8 mouse cellular contexts compared by ENCODE assay signal in the genomic region with DNA sequence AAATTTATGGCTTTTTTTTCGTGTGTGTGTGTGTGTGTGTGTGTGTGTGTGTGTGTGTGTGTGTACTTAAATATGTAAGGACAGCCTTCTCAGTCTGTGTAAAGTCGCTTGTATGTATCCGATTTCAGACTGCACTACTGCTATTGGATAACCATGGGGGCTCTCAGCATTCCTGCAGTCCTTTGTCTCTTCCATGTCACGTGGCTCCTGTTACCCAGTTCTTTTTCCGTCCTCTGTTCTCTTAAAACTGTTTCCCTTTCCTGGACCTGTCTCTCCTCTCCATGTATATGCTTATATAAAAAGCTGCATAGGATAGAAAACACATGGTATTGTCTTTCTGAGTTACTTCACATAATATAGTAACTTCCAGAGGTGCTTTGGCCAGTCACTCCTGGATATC. TPM values are rescaled to one million over a fixed set of nuclear protein-coding genes. Genes with fewer than 3 reads are reported as not detected.
A peak's percentile ranks its signal among the peaks of the same experiment; 100 is the strongest.
DNase-seq lines count a peak whose midpoint lies in the region; ATAC-seq lines count a peak whose summit lies in the region.

No protein-coding gene starts in this region.

- H3K36me3 ChIP-seq in heart, embryonic 13.5 days: peaks cover 3% of the 10 kb centered on the region; the same call in 1 of the 2 replicates
- H3K36me3 ChIP-seq in hindbrain, embryonic 15.5 days: no peaks in the 10 kb centered on the region
- no peaks in the 10 kb centered on the region for H3K36me3 ChIP-seq in midbrain, embryonic 16.5 days (ENCODE audit: control insufficient read depth, insufficient read depth, low read length)

- H3K4me3 ChIP-seq in heart, embryonic 13.5 days: no peak overlapping the region
- H3K4me3 ChIP-seq in hindbrain, embryonic 15.5 days: no peak overlapping the region
- no peak overlapping the region for H3K4me3 ChIP-seq in midbrain, embryonic 16.5 days (ENCODE audit: low read depth, low read length)

- H3K9ac ChIP-seq in heart, embryonic 13.5 days: peak overlapping the region; percentile 47; the same call in 1 of the 2 replicates
- no peak overlapping the region for H3K9ac ChIP-seq in hindbrain, embryonic 15.5 days
- no peak overlapping the region for H3K9ac ChIP-seq in midbrain, embryonic 16.5 days (ENCODE audit: low read depth, low read length)

- 13% methylated on average over 5 of the region's 5 CpGs for WGBS in heart, embryonic 13.5 days
- WGBS in hindbrain, embryonic 15.5 days: 13% methylated on average over 5 of the region's 5 CpGs
- WGBS in midbrain, embryonic 16.5 days: 22% methylated on average over 5 of the region's 5 CpGs

- H3K4me2 ChIP-seq in heart, embryonic 13.5 days: peak overlapping the region; percentile 57
- peak overlapping the region; percentile 51 for H3K4me2 ChIP-seq in hindbrain, embryonic 15.5 days
- H3K4me2 ChIP-seq in midbrain, embryonic 16.5 days (ENCODE audit: low read length): peak overlapping the region; percentile 44; the same call in 1 of the 2 replicates

- peak overlapping the region; percentile 94 for H3K27ac ChIP-seq in heart, embryonic 13.5 days (replicated peaks)
- H3K27ac ChIP-seq in hindbrain, embryonic 15.5 days (replicated peaks): peak overlapping the region; percentile 87
- peak overlapping the region; percentile 87 for H3K27ac ChIP-seq in midbrain, embryonic 16.5 days (ENCODE audit: low read length)

- no peak for DNase-seq in heart, adult 8-10 months (ENCODE audit: low spot score)
- DNase-seq in embryo, embryonic 10.5 days (ENCODE audit: low spot score): peak; percentile 76
- DNase-seq in Muller cell, postnatal 12 days (ENCODE audit: inconsistent ontology term): no peak
- no peak for DNase-seq in adrenal gland, postnatal 25 days
- no peak for DNase-seq in testis, postnatal 10 days (ENCODE audit: low spot score)

- no peaks in the 10 kb centered on the region for H3K9me3 ChIP-seq in heart, embryonic 13.5 days
- no peaks in the 10 kb centered on the region for H3K9me3 ChIP-seq in hindbrain, embryonic 15.5 days
- no peaks in the 10 kb centered on the region for H3K9me3 ChIP-seq in midbrain, embryonic 16.5 days (replicated peaks; ENCODE audit: control insufficient read depth, low read length, poor library complexity, severe bottlenecking)

- no peak for ATAC-seq in heart, embryonic 13.5 days (ENCODE audit: extremely low read depth, insufficient number of reproducible peaks, low FRiP score, low TSS enrichment)
- no peak for ATAC-seq in hindbrain, embryonic 15.5 days (ENCODE audit: low FRiP score, low read depth)
- no peak for ATAC-seq in midbrain, embryonic 16.5 days

- no peaks in the 10 kb centered on the region for H3K27me3 ChIP-seq in heart, embryonic 13.5 days (replicated peaks)
- no peaks in the 10 kb centered on the region for H3K27me3 ChIP-seq in hindbrain, embryonic 15.5 days
- H3K27me3 ChIP-seq in midbrain, embryonic 16.5 days (ENCODE audit: control insufficient read depth, insufficient read depth, low read depth, low read length): no peaks in the 10 kb centered on the region

- H3K4me1 ChIP-seq in heart, embryonic 13.5 days: peaks cover 17% of the 10 kb centered on the region
- H3K4me1 ChIP-seq in hindbrain, embryonic 15.5 days (replicated peaks): peaks cover 22% of the 10 kb centered on the region
- peaks cover 15% of the 10 kb centered on the region for H3K4me1 ChIP-seq in midbrain, embryonic 16.5 days (ENCODE audit: control insufficient read depth, insufficient read depth, low read length)

RNA-seq across cellular contexts. Expression of a gene that starts 1.2 kb away (rescaled TPM):
- polyA plus RNA-seq in heart, embryonic 13.5 days (2015; fragmentation: Nextera tagmentation; extraction: Ambion mirVana): 660 and 731 TPM in 2 replicates
- total RNA-seq in heart, adult 8-10 months (2022): 100 to 1,000 TPM; 423 to 432 (median 428) TPM
- polyA plus RNA-seq in hindbrain, embryonic 15.5 days (2015; fragmentation: Nextera tagmentation; extraction: Ambion mirVana): 269 and 275 TPM in 2 replicates
- 252 and 278 TPM in 2 replicates for polyA plus RNA-seq in midbrain, embryonic 16.5 days (2015; fragmentation: Nextera tagmentation; extraction: Ambion mirVana)
- total RNA-seq in adrenal gland, postnatal 25 days (2021): 218 and 234 TPM in 2 replicates

RNA-seq across cellular contexts. Expression of a gene that starts 35.3 kb away (rescaled TPM):
- polyA plus RNA-seq in heart, embryonic 13.5 days (2015; fragmentation: Nextera tagmentation; extraction: Ambion mirVana): 18.1 and 19.7 TPM in 2 replicates
- 10 to 100 TPM in 2 of 4 experiments, 1 to 10 TPM in 2; 7.0 to 12.5 (median 10.6) TPM for total RNA-seq in heart, adult 8-10 months (2022)
- polyA plus RNA-seq in hindbrain, embryonic 15.5 days (2015; fragmentation: Nextera tagmentation; extraction: Ambion mirVana): 17.3 and 17.7 TPM in 2 replicates
- polyA plus RNA-seq in midbrain, embryonic 16.5 days (2015; fragmentation: Nextera tagmentation; extraction: Ambion mirVana): 19.2 and 20.0 TPM in 2 replicates
- total RNA-seq in adrenal gland, postnatal 25 days (2021): 16.4 and 16.8 TPM in 2 replicates

RNA-seq across cellular contexts. Expression of a gene that starts 42.7 kb away (rescaled TPM):
- 0.33 and 0.35 TPM in 2 replicates for polyA plus RNA-seq in heart, embryonic 13.5 days (2015; fragmentation: Nextera tagmentation; extraction: Ambion mirVana)
- total RNA-seq in heart, adult 8-10 months (2022): 1 to 10 TPM; 1.1 to 2.2 (median 1.1) TPM
- 0.23 and 0.43 TPM in 2 replicates for polyA plus RNA-seq in hindbrain, embryonic 15.5 days (2015; fragmentation: Nextera tagmentation; extraction: Ambion mirVana)
- 0.19 and 0.24 TPM in 2 replicates for polyA plus RNA-seq in midbrain, embryonic 16.5 days (2015; fragmentation: Nextera tagmentation; extraction: Ambion mirVana)
- total RNA-seq in adrenal gland, postnatal 25 days (2021): 1.1 and 1.3 TPM in 2 replicates
